Mouse (Mus musculus) intestine, embryonic 16.5 days (tissue): ENCODE results near the gene Dscam. TPM values are rescaled to one million over a fixed set of nuclear protein-coding genes. Genes with fewer than 3 reads are reported as not detected.

ENCODE experiments used
- ATAC-seq: fragments of 200-750 bp; cut with Nextera tagmentation; 2 replicates; pipeline ENCODE4 v1.8.0; 2017; ENCODE audit warnings: moderate TSS enrichment, moderate library complexity
- H3K27ac ChIP-seq: fragments of 300-500 bp; sonication (generic); 2 replicates; pipeline ENCODE4 v1.5.1; 2014; ENCODE audit warnings: mild to moderate bottlenecking, low read length
- H3K27me3 ChIP-seq: fragments of 300-500 bp; sonication (generic); replicated peaks from 2 replicates; pipeline ENCODE4 v1.6.1; 2014; ENCODE audit warnings: low read length, control low read depth, mixed read lengths; ENCODE audit not compliant: control insufficient read depth, insufficient read depth
- H3K36me3 ChIP-seq: fragments of 300-500 bp; sonication (generic); 2 replicates; pipeline ENCODE4 v1.6.1; 2014; ENCODE audit warnings: low read length, control low read depth; ENCODE audit not compliant: control insufficient read depth, insufficient read depth
- H3K4me1 ChIP-seq: fragments of 300-500 bp; sonication (generic); 2 replicates; pipeline ENCODE4 v1.6.1; 2014; ENCODE audit warnings: low read length, control low read depth, mixed read lengths; ENCODE audit not compliant: control insufficient read depth, insufficient read depth
- H3K4me2 ChIP-seq: fragments of 300-500 bp; sonication (generic); 2 replicates; pipeline ENCODE4 v1.6.1; 2014; ENCODE audit warnings: low read depth, low read length, control low read depth
- H3K4me3 ChIP-seq: fragments of 300-500 bp; sonication (generic); 2 replicates; pipeline ENCODE4 v1.5.1; 2014; ENCODE audit warnings: mild to moderate bottlenecking, low read length
- H3K9ac ChIP-seq: fragments of 300-500 bp; sonication (generic); 2 replicates; pipeline ENCODE4 v1.6.1; 2014; ENCODE audit warnings: low read depth, low read length
- H3K9me3 ChIP-seq: fragments of 300-500 bp; sonication (generic); 2 replicates; pipeline ENCODE4 v1.6.1; 2016; ENCODE audit warnings: low read length, control low read depth; ENCODE audit not compliant: control insufficient read depth
- WGBS: fragments of 180-500 bp; shearing (Covaris S2); extraction: QIAGEN DNeasy Blood & Tissue Kit; methylation state at CpG from one replicate; pipeline ENCODE4 v1.1.7; 2014; 5-methylcytosine and 5-hydroxymethylcytosine counted together
- polyA plus RNA-seq: library from polyadenylated mRNA; unstranded; fragments of >200 nt; fragmentation: Nextera tagmentation; extraction: Ambion mirVana; gene quantifications from 2 replicates; pipeline ENCODE4 v1.2.1, GENCODE M21; 2015

Gene Dscam
- polyA plus RNA-seq, 1 experiment from 2014 or later = 0.21 TPM

- no peak for ATAC-seq
- no peak overlapping the region for H3K27ac ChIP-seq
- no peaks in the 10 kb centered on the region for H3K9me3 ChIP-seq
- no peak overlapping the region for H3K4me3 ChIP-seq
- no peak overlapping the region for H3K4me2 ChIP-seq
- no peaks in the 10 kb centered on the region for H3K27me3 ChIP-seq
- no peaks in the 10 kb centered on the region for H3K4me1 ChIP-seq
- WGBS = 68% methylated on average over 3 of the region's 3 CpGs
- no peak overlapping the region for H3K9ac ChIP-seq
- no peaks in the 10 kb centered on the region for H3K36me3 ChIP-seq
Measured at GRCm38 (mm10) chr16:96722135-96722534, 448.4 kb downstream of the Dscam start.

GRCm38 (mm10) chr16:96721241-96721640, 449.3 kb downstream of the Dscam start:
- H3K9me3 ChIP-seq = no peaks in the 10 kb centered on the region
- no peaks in the 10 kb centered on the region for H3K27me3 ChIP-seq
- H3K4me3 ChIP-seq = no peak overlapping the region
- no peak overlapping the region for H3K27ac ChIP-seq
- no peak for ATAC-seq
- no peak overlapping the region for H3K9ac ChIP-seq
- H3K4me1 ChIP-seq = no peaks in the 10 kb centered on the region
- H3K4me2 ChIP-seq = no peak overlapping the region
- 69% methylated on average over 9 of the region's 9 CpGs for WGBS
- H3K36me3 ChIP-seq = no peaks in the 10 kb centered on the region

GRCm38 (mm10) chr16:96720666-96721065, 449.9 kb downstream of the Dscam start:
- Histone ChIP-seq H3K9ac (no peak overlapping the region), H3K4me3 (no peak overlapping the region), H3K9me3 (no peaks in the 10 kb centered on the region), H3K27me3 (no peaks in the 10 kb centered on the region), H3K4me2 (no peak overlapping the region), H3K27ac (no peak overlapping the region), H3K4me1 (no peaks in the 10 kb centered on the region), H3K36me3 (no peaks in the 10 kb centered on the region)
- 59% methylated on average over 5 of the region's 5 CpGs for WGBS
- no peak for ATAC-seq

GRCm38 (mm10) chr16:96718221-96718620, 452.3 kb downstream of the Dscam start:
- Histone ChIP-seq H3K9ac (no peak overlapping the region), H3K4me1 (no peaks in the 10 kb centered on the region), H3K36me3 (no peaks in the 10 kb centered on the region), H3K27me3 (no peaks in the 10 kb centered on the region), H3K9me3 (no peaks in the 10 kb centered on the region), H3K27ac (no peak overlapping the region), H3K4me2 (no peak overlapping the region), H3K4me3 (no peak overlapping the region)
- no peak for ATAC-seq
- 14% methylated on average over 2 of the region's 2 CpGs for WGBS

GRCm38 (mm10) chr16:96716633-96717032, 453.9 kb downstream of the Dscam start:
- 93% methylated on average over 2 of the region's 2 CpGs for WGBS

GRCm38 (mm10) chr16:96711935-96712334, 458.6 kb downstream of the Dscam start:
- H3K27me3 ChIP-seq = no peaks in the 10 kb centered on the region

More at GRCm38 (mm10) chr16:96716633-96717032, 453.9 kb downstream of the Dscam start:
- Histone ChIP-seq H3K9me3 (no peaks in the 10 kb centered on the region), H3K36me3 (no peaks in the 10 kb centered on the region), H3K27me3 (no peaks in the 10 kb centered on the region), H3K4me2 (no peak overlapping the region), H3K4me1 (no peaks in the 10 kb centered on the region), H3K4me3 (no peak overlapping the region), H3K27ac (no peak overlapping the region), H3K9ac (no peak overlapping the region)
- ATAC-seq = no peak

GRCm38 (mm10) chr16:96700551-96700950, 470.0 kb downstream of the Dscam start:
- no peaks in the 10 kb centered on the region for H3K4me1 ChIP-seq
- H3K4me3 ChIP-seq = no peak overlapping the region
- no peak overlapping the region for H3K4me2 ChIP-seq
- no peaks in the 10 kb centered on the region for H3K9me3 ChIP-seq
- H3K9ac ChIP-seq = no peak overlapping the region
- H3K27ac ChIP-seq = no peak overlapping the region
- no peak for ATAC-seq
- no peaks in the 10 kb centered on the region; the same call in 1 of the 2 replicates for H3K27me3 ChIP-seq
- H3K36me3 ChIP-seq = no peaks in the 10 kb centered on the region
- WGBS = 77% methylated on average over 3 of the region's 3 CpGs

More at GRCm38 (mm10) chr16:96711935-96712334, 458.6 kb downstream of the Dscam start:
- WGBS = 53% methylated on average over 4 of the region's 4 CpGs
- no peak for ATAC-seq
- no peaks in the 10 kb centered on the region for H3K9me3 ChIP-seq
- H3K4me2 ChIP-seq = no peak overlapping the region
- no peak overlapping the region for H3K27ac ChIP-seq
- no peak overlapping the region for H3K9ac ChIP-seq
- H3K4me3 ChIP-seq = no peak overlapping the region
- no peaks in the 10 kb centered on the region for H3K36me3 ChIP-seq
- no peaks in the 10 kb centered on the region for H3K4me1 ChIP-seq

GRCm38 (mm10) chr16:96695882-96696281, 474.7 kb downstream of the Dscam start:
- no peak overlapping the region for H3K4me3 ChIP-seq
- no peaks in the 10 kb centered on the region for H3K36me3 ChIP-seq
- WGBS = 73% methylated on average over 4 of the region's 4 CpGs
- H3K9ac ChIP-seq = no peak overlapping the region
- H3K27ac ChIP-seq = no peak overlapping the region
- H3K9me3 ChIP-seq = no peaks in the 10 kb centered on the region
- H3K4me1 ChIP-seq = no peaks in the 10 kb centered on the region
- no peak overlapping the region for H3K4me2 ChIP-seq
- H3K27me3 ChIP-seq = no peaks in the 10 kb centered on the region; the same call in 1 of the 2 replicates
- no peak for ATAC-seq

GRCm38 (mm10) chr16:96691576-96691975, 479.0 kb downstream of the Dscam start:
- H3K4me3 ChIP-seq = no peak overlapping the region
- H3K27me3 ChIP-seq = no peaks in the 10 kb centered on the region
- H3K9me3 ChIP-seq = no peaks in the 10 kb centered on the region
- H3K9ac ChIP-seq = no peak overlapping the region
- H3K4me1 ChIP-seq = no peaks in the 10 kb centered on the region
- 81% methylated on average over 6 of the region's 6 CpGs for WGBS
- no peak overlapping the region for H3K27ac ChIP-seq
- ATAC-seq = no peak
- no peak overlapping the region for H3K4me2 ChIP-seq
- no peaks in the 10 kb centered on the region for H3K36me3 ChIP-seq

- Histone ChIP-seq H3K27ac (no peak overlapping the region), H3K36me3 (no peaks in the 10 kb centered on the region), H3K9me3 (no peaks in the 10 kb centered on the region), H3K4me2 (no peak overlapping the region), H3K9ac (no peak overlapping the region), H3K4me1 (no peaks in the 10 kb centered on the region), H3K27me3 (no peaks in the 10 kb centered on the region), H3K4me3 (no peak overlapping the region)
- 33% methylated on average over 1 of the region's 2 CpGs for WGBS
- ATAC-seq = no peak
Measured at GRCm38 (mm10) chr16:96690052-96690451, 480.5 kb downstream of the Dscam start.
